Mouse (Mus musculus): ENCODE data around the gene Olfr527.

- TF ChIP-seq CTCF (IDR thresholded peaks at IDR 0.05; ENCODE audit: low read depth, low read length) (no peak), GATA1 (IDR thresholded peaks at IDR 0.05; ENCODE audit: borderline replicate concordance, low read length) (no peak), GATA2 (IDR thresholded peaks at IDR 0.05; ENCODE audit: borderline replicate concordance, low read depth, low read length) (no peak)
Measured at GRCm38 (mm10) chr7:140374300-140374699, 40.5 kb downstream of the Olfr527 start.
